Mouse (Mus musculus): ENCODE measurements around the gene Nos1ap.

Nos1ap gene

DNA sequence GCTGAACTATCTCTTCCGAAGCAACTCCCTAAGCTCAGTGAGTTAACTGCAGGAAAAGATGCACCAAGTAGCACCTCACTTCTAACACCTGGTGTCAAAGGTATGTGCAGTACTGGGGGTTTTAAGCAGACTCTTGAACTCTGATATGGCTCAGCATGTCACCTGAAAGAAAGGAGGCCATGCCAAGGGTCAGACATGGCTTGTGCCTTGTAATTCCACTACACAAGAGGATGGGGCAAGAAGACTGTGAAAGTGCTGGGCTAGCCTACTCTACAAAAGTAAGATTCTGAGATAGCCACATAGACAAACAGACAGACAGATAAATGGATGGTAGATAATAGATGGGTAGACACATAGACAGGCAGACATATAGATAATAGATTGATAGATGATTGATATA lies 87.7 kb downstream of the Nos1ap start:
- DNase-seq (ENCODE audit: low spot score): no peak

DNA sequence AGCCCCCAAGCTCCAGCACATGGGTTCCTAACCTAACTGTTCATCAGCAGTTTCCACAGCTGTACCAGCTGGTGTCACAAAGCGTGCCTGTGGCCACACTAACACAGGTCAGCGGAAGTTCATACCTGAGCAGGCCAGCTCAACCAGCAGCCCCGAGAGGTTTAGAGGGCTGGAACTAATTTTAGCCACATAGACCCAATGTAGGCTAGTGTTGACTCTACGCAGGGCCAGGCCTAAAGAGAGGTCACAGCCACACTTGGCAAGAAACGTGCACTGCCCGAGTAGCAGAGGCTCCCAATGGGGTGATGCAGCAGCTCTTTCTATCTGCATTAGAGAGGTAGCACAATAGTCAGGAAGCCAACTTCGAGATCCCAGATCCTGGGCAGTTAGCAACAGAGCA lies 88.1 kb downstream of the Nos1ap start:
- no peak for DNase-seq (ENCODE audit: low spot score)

DNA sequence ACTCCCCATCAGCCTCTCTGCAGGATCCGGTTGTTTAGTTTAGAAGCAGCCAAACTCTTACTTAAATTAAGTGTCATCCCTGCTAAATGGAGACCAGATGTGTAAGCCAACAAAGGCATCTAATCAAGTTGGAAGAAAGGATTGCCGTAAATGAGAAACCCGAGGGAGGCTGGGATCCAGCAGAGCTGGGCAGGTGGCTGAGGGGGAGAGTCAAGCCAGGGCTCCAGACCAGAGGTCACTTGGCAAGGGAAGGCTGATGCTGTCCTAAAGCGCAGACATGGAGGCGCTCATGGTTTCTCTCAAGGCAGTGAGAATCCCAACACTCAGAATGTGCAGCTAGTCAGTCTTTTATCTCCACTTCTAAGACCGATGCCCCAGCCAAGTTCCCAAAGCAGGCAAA lies 89.8 kb downstream of the Nos1ap start:
- no peak for DNase-seq (ENCODE audit: low spot score)

DNA sequence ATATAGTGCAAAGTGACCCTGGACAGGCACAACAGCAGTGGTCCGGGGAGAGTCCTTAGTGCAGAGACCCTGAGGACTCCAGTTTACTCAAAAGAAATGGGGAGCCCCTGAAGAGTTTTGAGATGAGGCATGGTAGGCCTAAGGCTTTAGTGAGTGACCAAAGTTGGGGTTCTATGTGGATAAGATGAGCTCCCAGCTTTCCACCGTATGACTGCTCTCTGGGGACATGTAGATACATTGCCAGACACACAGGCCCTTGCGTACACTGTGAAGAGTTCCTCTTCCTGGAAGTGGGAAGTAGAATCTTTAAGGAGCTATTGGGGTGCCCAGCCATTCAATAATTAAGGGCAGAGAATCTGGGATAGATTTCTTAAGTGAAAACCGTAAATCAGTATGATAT lies 90.2 kb downstream of the Nos1ap start:
- no peak for DNase-seq (ENCODE audit: low spot score)

DNA sequence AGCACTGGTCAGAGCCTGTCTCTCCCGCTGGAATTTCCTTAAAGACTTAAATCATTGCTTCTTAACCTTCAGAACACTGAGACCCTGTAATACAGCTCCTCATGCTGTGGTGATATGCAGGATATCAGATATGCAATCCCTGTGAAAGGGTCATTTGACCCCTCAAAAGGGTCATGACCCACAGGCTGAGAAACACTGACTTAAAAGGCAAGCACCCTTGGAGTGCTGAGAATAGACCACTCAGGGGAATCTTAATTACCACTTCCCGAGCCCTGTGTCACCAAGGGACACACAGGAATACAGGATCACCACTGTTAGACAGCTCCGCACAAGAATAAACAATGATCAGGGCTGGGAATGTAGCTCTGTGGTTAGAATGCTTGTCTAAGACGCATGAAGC lies 91.0 kb downstream of the Nos1ap start:
- DNase-seq (ENCODE audit: low spot score): no peak

DNA sequence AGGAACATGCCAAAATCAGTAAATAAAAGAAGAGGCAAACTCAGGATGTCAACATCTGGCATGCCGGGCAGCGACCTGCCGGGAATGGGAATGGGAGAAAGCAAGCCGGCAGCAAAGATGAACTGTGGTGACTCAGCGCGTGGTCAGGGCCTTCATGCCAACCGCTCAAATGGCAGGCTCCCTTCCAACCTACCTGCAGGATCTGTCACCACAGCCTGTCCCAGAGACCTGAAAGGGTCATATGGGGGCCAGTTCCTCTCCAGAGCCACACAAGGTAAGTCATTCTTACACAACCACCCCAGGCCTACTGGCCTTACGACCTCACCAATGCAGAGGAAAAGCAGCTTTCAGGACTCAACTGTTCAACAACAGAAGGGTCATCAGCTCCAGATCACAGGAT lies 93.4 kb downstream of the Nos1ap start:
- no peak for DNase-seq (ENCODE audit: low spot score)

DNA sequence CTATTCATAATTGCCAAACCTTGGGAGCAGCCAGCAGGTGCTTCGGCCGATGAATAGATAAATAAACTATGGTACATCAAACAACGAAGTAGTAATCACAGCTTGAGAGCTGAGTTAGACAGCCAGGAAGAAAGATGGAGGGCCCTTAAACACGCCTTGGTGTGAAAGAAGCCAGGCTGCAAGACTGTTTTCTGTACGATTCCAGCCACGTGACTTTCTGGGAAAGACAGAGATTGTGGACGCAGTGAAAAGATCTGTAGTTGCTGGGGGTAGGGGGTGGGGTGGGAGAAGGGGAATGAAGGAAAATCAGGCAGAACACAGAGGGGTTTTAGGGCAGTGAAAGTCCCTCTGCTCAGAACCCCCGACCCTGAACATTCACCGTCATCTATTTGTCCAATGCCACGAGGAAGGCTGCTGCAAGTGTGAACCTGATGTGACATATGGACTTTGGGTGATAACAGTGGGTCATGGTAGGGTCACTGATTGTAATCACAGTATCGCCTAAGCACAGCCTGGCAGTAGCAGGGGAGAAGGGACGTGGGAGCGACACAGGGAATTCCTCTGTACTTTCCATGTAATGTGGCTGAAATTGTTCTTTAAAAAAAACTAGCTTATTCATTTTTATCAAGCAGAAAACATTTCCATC lies 94.0 kb downstream of the Nos1ap start:
- DNase-seq (ENCODE audit: low spot score): no peak

DNA sequence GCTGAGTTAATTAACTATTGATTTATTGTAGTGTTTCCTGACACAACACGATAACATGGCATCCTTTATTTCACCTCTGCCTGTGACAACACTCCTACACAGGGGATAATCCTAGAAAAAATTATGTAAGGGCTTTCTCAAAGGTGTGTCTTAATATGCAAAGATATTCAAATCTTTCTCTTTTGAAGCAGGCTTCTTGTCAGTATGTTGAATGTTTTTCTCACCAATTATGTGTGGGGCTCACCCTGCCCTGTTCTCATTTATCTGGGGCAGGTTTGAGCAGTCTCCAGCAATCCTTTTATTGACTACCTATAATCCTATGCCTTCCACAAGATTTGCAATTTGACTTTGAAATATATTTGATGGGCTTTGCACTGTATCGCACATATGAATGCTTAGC lies 97.1 kb downstream of the Nos1ap start:
- DNase-seq (ENCODE audit: low spot score): no peak

DNA sequence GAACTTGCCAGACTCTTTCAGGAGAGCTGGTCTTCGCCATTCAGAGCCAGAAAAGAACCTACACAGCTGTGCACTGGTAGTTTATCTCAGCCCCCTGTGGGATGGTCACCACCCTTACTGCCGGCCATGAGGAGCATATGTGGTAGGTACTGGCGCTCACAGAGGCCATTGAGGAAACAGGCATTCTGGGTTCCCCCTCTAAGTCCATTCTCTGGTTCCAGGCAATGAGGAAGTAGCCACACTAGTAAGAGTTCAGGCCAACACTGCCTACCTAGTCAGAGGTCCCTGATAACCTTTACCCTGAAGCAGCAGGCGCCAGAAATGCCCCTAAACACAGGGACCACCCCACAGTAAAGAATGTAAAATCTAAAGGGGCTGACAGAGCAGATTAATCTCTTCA lies 97.6 kb downstream of the Nos1ap start:
- no peak for DNase-seq (ENCODE audit: low spot score)

DNA sequence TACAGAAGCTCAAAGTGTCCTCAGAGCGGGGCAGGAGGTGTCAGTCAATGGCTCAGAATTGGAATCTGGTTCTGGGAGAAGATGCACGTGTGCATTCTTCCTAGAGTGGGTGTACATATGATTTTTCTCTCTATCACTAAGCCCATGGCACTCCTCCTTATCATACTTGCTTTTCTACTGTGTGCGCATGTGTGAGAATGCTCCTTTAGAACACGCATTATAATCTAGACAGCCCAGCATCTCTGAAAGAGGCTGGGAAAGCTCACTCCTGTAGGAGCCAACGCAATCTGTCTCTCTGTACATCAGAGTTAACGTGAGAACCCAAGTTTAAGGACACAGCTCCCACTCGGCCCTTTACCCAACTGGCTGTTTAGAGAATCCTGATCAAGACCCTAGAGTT lies 99.7 kb downstream of the Nos1ap start:
- DNase-seq (ENCODE audit: low spot score): no peak

DNA sequence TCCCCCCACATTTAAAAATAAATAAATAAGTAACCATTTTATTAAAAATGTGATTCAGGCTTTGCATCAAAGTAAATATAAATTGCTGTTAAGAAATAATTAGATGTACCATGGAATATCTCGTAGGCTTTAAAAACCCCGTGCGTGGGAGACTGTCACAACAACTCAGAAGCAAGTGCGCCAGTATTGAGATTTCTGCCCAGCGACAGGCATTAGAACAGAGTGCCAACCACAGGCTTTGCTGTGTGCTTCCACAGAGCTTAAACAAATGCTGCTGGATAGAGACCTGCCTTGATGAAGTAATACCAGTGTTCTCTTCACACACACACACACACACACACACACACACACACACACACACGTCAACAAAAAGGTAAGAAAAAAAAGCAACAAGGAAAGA lies 100.2 kb downstream of the Nos1ap start:
- no peak for DNase-seq (ENCODE audit: low spot score)

DNA sequence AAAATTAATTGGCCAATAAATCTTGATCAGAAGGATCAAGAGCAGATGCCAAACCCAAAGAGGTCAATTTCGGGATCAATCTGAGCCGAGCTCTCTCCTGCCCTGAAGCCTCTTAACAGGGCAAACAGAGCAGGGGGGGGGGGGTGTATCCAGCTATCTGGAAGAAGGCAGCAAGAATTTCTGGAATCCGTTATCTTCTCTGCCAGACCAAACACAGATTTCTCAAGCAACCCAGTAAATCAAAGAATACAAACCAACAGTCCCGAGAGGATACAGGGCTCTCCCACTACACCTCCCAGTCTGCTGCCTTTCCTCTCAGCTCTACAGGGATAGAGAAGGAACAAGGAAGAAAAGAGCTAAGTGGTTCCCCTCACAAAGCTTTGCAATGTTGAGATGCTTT lies 104.5 kb downstream of the Nos1ap start:
- DNase-seq (ENCODE audit: low spot score): no peak

DNA sequence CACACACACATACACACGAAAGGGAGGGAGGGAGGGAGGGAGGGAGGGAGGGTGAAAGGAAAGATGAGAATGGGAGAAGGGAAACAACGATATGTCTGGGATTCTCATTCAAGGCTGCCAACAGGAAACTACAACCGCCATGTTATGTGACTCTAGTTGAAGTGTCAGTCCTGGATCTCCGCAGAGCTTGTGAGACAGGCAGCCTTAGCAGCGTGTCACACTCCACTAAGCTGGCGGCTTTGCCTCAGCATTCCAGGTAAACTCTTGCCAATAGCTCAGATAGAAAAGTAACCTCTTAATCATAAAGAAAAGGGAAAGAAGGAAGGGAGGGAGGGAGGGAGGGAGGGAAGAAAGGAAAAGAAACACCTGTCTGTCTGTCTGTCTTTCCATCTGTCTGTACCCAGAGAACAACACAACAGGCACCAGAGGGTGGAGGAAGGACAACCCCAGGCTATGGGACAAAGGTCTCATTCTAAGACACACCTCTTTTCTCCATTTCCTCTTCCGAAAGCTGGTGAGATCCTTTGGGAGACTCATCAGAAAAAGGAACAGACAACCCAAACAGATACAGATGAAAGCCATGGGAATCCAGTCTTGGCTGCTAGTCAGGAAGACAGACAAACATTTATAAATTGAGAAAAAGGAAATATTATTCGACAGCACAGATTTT lies 107.3 kb downstream of the Nos1ap start:
- DNase-seq (ENCODE audit: low spot score): no peak

DNA sequence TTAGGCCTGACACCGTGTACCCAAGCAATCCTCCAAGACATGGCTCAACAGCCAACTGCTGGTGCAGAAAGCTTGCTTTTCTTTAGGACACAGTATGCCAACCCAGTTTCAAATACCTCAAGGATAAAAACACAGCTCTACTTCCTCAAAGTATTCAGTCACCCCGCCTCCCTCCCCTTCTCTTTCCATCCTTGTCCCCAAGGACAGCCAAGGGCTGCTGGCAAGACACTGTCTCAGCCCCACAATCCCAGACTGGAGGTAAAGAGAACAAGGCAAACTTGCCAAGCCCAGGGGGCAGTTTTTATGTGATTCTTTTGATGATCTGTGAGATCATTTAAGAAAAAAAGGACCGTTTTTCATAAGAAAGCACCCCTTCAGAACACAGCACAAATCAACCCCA lies 108.6 kb downstream of the Nos1ap start:
- no peak for DNase-seq (ENCODE audit: low spot score)

DNA sequence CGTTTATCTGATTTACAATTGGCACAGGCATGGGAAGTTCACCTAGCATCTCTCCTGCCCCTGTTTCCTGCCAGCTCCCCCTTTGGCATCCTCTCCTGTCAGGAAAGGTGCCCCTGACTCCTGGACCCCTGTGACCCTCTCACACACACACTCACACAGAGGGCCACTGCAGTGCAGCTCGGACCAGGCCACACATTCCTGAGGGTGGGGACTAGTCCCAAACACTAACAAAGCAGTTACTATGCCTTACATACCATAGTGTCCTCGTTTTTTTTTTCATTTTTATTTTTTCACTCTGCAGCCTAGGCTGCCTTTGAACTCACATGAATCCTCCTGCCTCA lies 110.2 kb downstream of the Nos1ap start:
- DNase-seq (ENCODE audit: low spot score): no peak

DNA sequence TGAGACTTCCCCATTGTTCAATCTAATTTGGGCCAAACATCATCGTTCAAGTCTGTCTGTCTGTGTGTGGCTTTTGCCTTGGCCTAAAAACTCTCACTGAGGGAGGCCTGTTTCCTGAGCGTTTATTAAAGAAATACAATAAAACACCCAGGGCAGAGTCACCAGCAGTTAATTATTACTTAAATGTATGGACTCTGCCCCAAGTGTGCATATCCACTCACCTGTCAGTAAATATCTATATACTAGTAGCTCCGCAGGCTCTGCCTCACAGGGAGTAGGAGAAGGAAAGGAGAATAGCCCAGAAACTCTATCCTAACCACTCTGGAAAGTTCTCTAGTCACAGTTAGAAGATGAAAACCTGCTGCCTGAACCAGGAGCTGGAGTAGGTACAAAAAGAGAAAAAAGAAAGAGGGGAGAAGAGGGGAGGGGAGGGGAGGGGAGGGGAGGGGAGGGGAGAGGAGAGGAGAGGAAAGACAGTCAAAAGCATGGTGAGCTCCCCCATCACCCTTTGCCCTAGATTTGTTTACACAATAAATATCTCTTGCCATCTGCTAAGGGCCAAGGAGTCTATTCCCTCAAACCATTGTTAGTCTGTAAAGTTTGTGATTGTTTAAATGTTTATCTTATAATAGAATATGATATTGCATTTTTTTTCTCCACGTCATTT lies 110.7 kb downstream of the Nos1ap start:
- no peak for DNase-seq (ENCODE audit: low spot score)

DNA sequence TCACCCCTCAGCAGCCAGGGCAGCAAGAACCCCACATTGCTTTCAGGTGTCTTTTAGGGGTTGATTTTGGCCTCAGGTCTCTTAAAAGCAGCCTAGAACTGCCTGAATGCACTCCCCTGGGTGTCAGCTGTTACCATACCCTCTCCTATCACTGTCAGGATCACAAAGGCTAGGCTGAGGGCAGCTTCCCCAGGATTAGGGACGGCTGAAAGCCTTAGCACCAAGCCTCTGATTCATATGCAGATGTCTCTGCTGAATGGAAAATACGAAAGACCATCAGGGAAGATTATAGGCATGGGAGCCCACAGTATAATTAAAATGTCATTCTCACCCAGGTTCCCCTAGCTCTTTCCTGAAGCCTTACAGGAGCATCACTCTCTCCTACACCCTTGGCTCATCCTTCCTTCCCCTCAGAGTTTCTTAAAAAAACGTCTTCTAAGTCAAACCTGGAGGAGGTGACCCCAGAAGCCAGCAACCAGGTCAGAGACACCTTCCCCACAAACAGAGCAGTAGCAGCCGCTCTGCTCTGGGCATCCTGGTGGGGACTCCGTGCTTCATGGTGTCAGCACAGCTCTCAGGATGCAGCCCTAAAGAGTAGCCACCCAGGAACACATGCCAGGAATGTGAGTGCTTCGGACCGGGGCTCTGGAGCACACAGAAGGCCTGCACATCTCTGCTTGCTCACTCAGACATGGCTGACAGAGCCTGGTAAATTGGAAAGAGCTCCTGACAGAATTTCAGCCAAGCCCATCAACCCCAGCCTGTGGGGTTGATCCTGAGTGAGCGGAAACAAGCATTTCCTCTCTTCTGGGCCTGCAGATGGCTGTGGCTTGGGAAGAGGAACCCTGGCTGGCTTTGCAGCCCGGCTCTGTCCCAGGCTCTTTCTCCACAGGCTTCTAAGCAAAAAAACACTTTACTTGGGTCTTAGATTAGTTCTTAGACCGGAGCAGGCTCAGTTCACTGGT lies 111.7 kb downstream of the Nos1ap start:
- DNase-seq (ENCODE audit: low spot score): no peak

DNA sequence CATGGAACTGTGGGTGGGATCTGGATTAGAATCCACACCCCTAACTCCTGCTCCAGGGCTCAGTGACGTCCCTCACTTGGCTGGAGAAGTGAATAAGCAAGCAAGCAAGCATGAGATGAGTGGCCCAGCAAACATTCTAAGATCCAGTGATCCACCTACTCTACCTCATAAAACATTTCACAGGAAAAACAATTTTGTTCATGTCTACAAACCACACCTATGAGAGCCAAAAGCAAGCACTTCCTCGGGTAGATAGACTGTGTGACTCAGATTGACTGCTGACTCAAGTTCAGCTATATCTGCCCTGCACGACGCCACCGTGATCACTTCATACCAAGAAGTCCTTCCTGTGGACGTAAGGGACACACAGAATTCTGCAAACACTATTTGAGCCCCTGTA lies 116.2 kb downstream of the Nos1ap start:
- DNase-seq (ENCODE audit: low spot score): no peak

DNA sequence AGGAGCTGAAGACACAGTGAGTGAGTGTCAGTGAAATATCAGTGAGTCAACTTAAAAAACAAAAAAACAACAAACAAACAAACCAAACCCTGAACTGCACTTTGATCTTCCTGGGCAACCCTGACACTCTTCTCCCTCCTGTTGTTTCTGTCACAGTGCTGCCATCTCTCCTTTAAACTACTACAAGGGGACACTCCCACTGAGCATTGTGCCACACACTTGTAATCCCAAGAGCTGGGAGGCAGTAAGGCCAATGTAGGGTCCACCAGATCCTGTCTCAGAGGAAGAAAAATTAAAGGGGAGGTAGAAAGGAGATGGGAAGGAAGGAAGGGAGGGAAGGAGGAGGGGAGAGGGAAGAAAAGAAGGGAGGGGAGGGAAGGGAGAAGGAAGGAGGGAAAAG lies 116.8 kb downstream of the Nos1ap start:
- DNase-seq (ENCODE audit: low spot score): no peak

DNA sequence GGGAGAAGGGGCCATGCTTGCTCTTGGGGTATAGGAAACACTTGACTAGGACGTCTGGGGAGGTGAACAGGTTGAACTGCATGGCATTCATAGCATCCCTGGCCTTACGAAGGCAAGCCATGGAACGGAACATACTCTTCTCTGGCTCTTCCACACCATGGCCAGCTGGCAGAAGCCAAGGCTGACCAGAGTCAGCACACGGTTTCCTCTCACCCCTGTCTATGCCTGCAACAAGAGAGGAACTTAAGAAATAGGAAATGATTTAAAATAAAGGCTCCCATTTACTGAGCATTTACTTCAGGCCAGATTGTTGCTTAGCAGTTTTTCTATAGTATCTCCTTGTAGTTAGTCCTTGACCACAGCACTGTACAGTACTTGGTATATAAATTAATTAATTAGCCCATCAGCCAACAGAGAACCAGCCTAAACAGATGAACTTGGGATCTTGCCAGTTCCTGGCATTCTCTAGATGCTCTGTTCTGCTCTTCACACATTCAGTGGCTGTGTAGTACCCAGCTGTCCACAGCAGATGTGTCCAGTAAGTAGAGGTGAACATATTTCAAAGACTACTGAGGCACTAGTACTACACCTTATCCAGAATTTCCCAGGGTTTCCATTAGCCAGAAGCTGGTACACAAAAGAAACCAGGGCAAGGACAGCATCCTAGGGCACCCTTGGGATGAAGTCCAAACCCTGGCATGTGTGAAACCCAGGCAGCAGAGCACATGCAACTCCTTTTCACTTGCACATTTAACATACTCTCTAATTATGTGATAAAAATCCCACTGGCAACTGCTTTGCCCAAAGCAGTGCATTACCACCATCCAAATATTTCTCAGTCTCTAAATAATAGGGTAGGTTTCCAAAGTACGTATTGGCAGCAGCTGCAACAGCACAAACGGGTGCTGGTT lies 123.3 kb downstream of the Nos1ap start:
- no peak for DNase-seq (ENCODE audit: low spot score)

DNA sequence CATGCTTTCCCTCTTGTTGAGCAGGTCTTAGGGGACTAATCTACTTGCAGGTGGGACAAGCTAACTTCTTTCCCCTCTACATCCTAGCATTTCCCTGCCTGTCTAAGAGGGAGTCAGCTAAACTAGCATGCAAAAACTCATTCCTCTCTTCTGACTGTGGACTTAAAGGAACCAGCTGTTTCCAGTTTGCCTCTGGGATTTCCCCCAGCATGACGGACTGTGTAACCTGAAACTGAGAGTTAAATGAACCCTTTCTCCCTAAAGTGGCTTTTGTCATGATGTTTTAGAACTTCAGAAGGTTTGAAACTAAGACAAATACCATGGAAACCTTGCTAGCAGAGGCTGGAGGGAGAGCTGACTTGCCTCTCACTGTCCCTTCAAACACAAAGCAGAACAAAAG lies 127.5 kb downstream of the Nos1ap start:
- DNase-seq (ENCODE audit: low spot score): no peak
